Mouse (Mus musculus) pancreas, adult 10 weeks (tissue): ENCODE measurements around the gene Gm6401. TPM values are rescaled to one million over a fixed set of nuclear protein-coding genes. Genes with fewer than 3 reads are reported as not detected.

Experiments
- polyA plus RNA-seq: library from polyadenylated mRNA; stranded (reverse); fragments of 350-450 nt; fragmentation: Illumina TruSeq; extraction: RNeasy Lipid Tissue Mini Kit (QIAGEN cat#74804); gene quantifications from one replicate; pipeline ENCODE4 v1.2.3, GENCODE M21; 2015; ENCODE audit warnings: low read depth, low replicate concordance; ENCODE audit not compliant: insufficient read depth

Gm6401 gene
- not detected for polyA plus RNA-seq

GRCm38 (mm10) chr14:41967827-41968226 is at the start of gene Gm6401:
TSS of gene Gm6401 (minus strand) at chr14:41967927.

GRCm38 (mm10) chr14:41983225-41983624 is 15.5 kb upstream of the Gm6401 start, which contains the start of gene Gm3543:
TSS of gene Gm3543 (minus strand) at chr14:41983325.

GRCm38 (mm10) chr14:41943695-41944094 is 24.0 kb downstream of the Gm6401 start, which contains the start of gene 1700024B05Rik:
TSS of gene 1700024B05Rik (plus strand) at chr14:41943995.

GRCm38 (mm10) chr14:41924649-41925048 is 43.1 kb downstream of the Gm6401 start, which contains the start of gene 1700049E17Rik1:
TSS of gene 1700049E17Rik1 (plus strand) at chr14:41924949.

Other genes starting within 250 kb of the Gm6401 start
- gene Gm7929, start 217.3 kb downstream of the Gm6401 start, polyA plus RNA-seq = not detected
- not detected for gene Gm47189, start 195.5 kb downstream of the Gm6401 start, polyA plus RNA-seq
- not detected for gene Gm7980, start 60.6 kb downstream of the Gm6401 start, polyA plus RNA-seq
- not detected for gene 1700049E17Rik1, start 43.0 kb downstream of the Gm6401 start, polyA plus RNA-seq
- not detected for gene 1700024B05Rik, start 23.9 kb downstream of the Gm6401 start, polyA plus RNA-seq
- not detected for gene Gm3543, start 15.4 kb upstream of the Gm6401 start, polyA plus RNA-seq
- not detected for gene Gm7951, start 149.4 kb upstream of the Gm6401 start, polyA plus RNA-seq
- gene Gm17027, start 194.7 kb upstream of the Gm6401 start, polyA plus RNA-seq = not detected
- gene Gm3573, start 222.9 kb upstream of the Gm6401 start, polyA plus RNA-seq = not detected